In genomic region chr2:124403981-124404380, GRCm38 (mm10) we compare ENCODE assay signal across 15 mouse cellular contexts.
DNase-seq lines count a peak whose midpoint lies in the region; ATAC-seq and TF ChIP-seq lines count a peak whose summit lies in the region.
"Had no signal": no experiment of that assay in that cellular context is flagged by ENCODE, and none has a peak within 500 bp of the region (broad histone marks: within the 10 kb centered on the region; RNA-seq: fewer than 3 reads in every experiment).

No protein-coding gene starts in this region.

- H3K27ac ChIP-seq in layer of hippocampus, adult 2 months = peak overlapping the region; percentile 28
- H3K27ac ChIP-seq in ES-Bruce4 (ENCODE audit: insufficient read depth, low read length) = peak overlapping the region; percentile 28; the same call in 1 of the 2 replicates
- 0 out of 2 replicates have a peak overlapping the region, but pooled peaks have one; percentile 11 for H3K27ac ChIP-seq in embryonic facial prominence, embryonic 12.5 days
- H3K27ac ChIP-seq: hindbrain, embryonic 14.5 days had no signal

- TF ChIP-seq CTCF in layer of hippocampus, adult 2 months (conservative IDR thresholded peaks at IDR 0.05) = no peak
- TF ChIP-seq CTCF in ES-Bruce4 (IDR thresholded peaks at IDR 0.05; ENCODE audit: low read depth, low read length) = no peak

- H3K4me1 ChIP-seq in ES-Bruce4 (ENCODE audit: control insufficient read depth, insufficient read depth, low read length) = peaks cover 4% of the 10 kb centered on the region
- H3K4me1 ChIP-seq in embryonic facial prominence, embryonic 12.5 days = peaks cover 16% of the 10 kb centered on the region; the same call in 1 of the 2 replicates

- TF ChIP-seq POLR2A in ES-Bruce4 (IDR thresholded peaks at IDR 0.05; ENCODE audit: insufficient read depth, low read length) = no peak

- peak; percentile 6 to 9 for DNase-seq in heart, adult 18-20 months
- DNase-seq in heart, adult 11 months = no peak
- no peak for DNase-seq in layer of hippocampus, adult 2 months (ENCODE audit: low spot score in 2 of 2)
- no peak for DNase-seq in layer of hippocampus, adult 9-10 months (ENCODE audit: low spot score)
- no peak for DNase-seq in kidney, adult 8-10 months
- no peak for DNase-seq in c-Kit-positive CD71-positive TER-119-positive erythroid progenitor cells, embryonic 14.5 days (ENCODE audit: low spot score)
- DNase-seq: cerebellum, adult 9-11 months; kidney, adult 9 months; layer of hippocampus, adult 9-11 months; liver, postnatal 0 days had no signal

- no peaks in the 10 kb centered on the region for H3K27me3 ChIP-seq in ES-Bruce4 (ENCODE audit: control insufficient read depth, insufficient read depth, low read length, poor library complexity, severe bottlenecking)
- no peaks in the 10 kb centered on the region for H3K27me3 ChIP-seq in embryonic facial prominence, embryonic 12.5 days
- H3K27me3 ChIP-seq: Patski had no signal

- no peak overlapping the region for H3K4me3 ChIP-seq in layer of hippocampus, adult 2 months
- H3K4me3 ChIP-seq in ES-Bruce4 (ENCODE audit: low read depth, low read length) = no peak overlapping the region
- no peak overlapping the region for H3K4me3 ChIP-seq in embryonic facial prominence, embryonic 12.5 days
- H3K4me3 ChIP-seq: erythroblast, embryonic 14.5 days had no signal

- ATAC-seq in embryonic facial prominence, embryonic 12.5 days (ENCODE audit: insufficient number of reproducible peaks, insufficient read depth, low FRiP score, low TSS enrichment) = no peak
- ATAC-seq: liver, postnatal 0 days; Patski had no signal

- no peaks in the 10 kb centered on the region for H3K9me3 ChIP-seq in ES-Bruce4 (replicated peaks; ENCODE audit: control insufficient read depth, insufficient read depth, low read length, poor library complexity, severe bottlenecking)
- H3K9me3 ChIP-seq in embryonic facial prominence, embryonic 12.5 days = no peaks in the 10 kb centered on the region

- no peak for TF ChIP-seq EP300 in ES-Bruce4 (IDR thresholded peaks at IDR 0.05; ENCODE audit: insufficient read depth, low read depth, low read length)

- no peaks in the 10 kb centered on the region for H3K36me3 ChIP-seq in ES-Bruce4 (ENCODE audit: control insufficient read depth, insufficient read depth, low read length, poor library complexity, severe bottlenecking)
- no peaks in the 10 kb centered on the region for H3K36me3 ChIP-seq in embryonic facial prominence, embryonic 12.5 days

- no peak overlapping the region for H3K9ac ChIP-seq in ES-Bruce4 (ENCODE audit: low read depth, poor library complexity, severe bottlenecking)
- H3K9ac ChIP-seq in embryonic facial prominence, embryonic 12.5 days = no peak overlapping the region
- H3K9ac ChIP-seq: hindbrain, embryonic 14.5 days; liver, postnatal 0 days had no signal

- no peak overlapping the region for H3K4me2 ChIP-seq in embryonic facial prominence, embryonic 12.5 days (replicated peaks)
- H3K4me2 ChIP-seq: hindbrain, embryonic 14.5 days had no signal

- 31% methylated on average over 6 of the region's 6 CpGs for WGBS in embryonic facial prominence, embryonic 12.5 days

Comparison
In these comparisons a context has a peak if more than half of its experiments do, and no peak if none do; other contexts are left out.
1. DNase-seq: peak in heart, adult 18-20 months (2 of 2); none in heart, adult 11 months (single experiment), layer of hippocampus, adult 2 months (0 of 2), layer of hippocampus, adult 9-10 months (single experiment), kidney, adult 8-10 months (0 of 2) and c-Kit-positive CD71-positive TER-119-positive erythroid progenitor cells, embryonic 14.5 days (single experiment).
2. Peak in every context shown above with its lines, with median percentiles within 50 percentile points of each other: H3K27ac ChIP-seq.